Mouse (Mus musculus): ENCODE data around the gene Tmc6.

DNA sequence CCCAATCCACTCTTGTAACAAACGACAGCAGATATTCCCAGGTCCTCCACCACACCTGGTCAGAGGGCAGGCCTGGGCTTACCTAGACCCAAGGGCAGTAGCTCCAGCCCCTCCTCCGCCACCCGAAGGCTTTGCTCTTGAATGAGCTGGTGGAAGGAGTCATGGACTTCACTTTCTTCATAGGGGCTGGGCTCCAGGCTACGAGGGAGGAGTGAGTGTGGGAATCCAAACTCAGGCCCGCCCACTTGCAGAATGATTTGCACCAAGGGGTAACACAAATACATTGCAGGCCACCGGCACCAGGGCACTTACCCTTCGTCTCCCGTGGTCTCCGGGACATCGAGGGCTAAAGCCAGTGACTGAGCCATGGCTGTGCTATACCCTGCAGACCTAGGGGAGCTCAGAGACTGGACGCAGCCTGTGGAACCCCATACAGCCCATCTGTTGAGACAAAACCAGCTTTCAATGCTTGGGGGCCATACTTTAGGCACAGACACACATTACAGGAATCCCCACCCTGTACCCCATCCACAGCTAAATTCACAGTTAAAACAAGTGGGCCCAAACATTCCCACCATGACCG lies 3.1 kb downstream of the Tmc6 start:
- TF ChIP-seq CTCF (IDR thresholded peaks at IDR 0.05; ENCODE audit: borderline replicate concordance, insufficient read depth, low read depth, low read length) (no peak), POLR2A (IDR thresholded peaks at IDR 0.05; ENCODE audit: borderline replicate concordance, insufficient read depth, low read length) (no peak)
